In genomic region chr3:86759383-86759782, GRCm38 (mm10) we compare ENCODE assay signal across 16 mouse cellular contexts.
A peak's percentile ranks its signal among the peaks of the same experiment; 100 is the strongest.
DNase-seq lines count a peak whose midpoint lies in the region; TF ChIP-seq lines count a peak whose summit lies in the region.
"Had no signal": no experiment of that assay in that cellular context is flagged by ENCODE, and none has a peak within 500 bp of the region (broad histone marks: within the 10 kb centered on the region; RNA-seq: fewer than 3 reads in every experiment).

No protein-coding gene starts in this region.

- no peak overlapping the region for H3K9ac ChIP-seq in CH12.LX (ENCODE audit: insufficient read depth, low read depth)
- H3K9ac ChIP-seq: forebrain, postnatal 0 days; heart, embryonic 12.5 days had no signal

- no peak for TF ChIP-seq POLR2A in CH12.LX (IDR thresholded peaks at IDR 0.05; ENCODE audit: low read depth, low read length)
- TF ChIP-seq POLR2A in myocyte (IDR thresholded peaks at IDR 0.05; ENCODE audit: insufficient read length, low read depth): no peak

- no peak for TF ChIP-seq RAD21 in CH12.LX (IDR thresholded peaks at IDR 0.05; ENCODE audit: low read depth, low read length)

- H3K36me3 ChIP-seq in CH12.LX (replicated peaks in 1 of 2; ENCODE audit: control insufficient read depth in 1 of 2, insufficient read depth in 1 of 2, low read length in 1 of 2): no peaks in the 10 kb centered on the region
- peaks cover 3% of the 10 kb centered on the region; the same call in 1 of the 2 replicates for H3K36me3 ChIP-seq in limb, embryonic 10.5 days
- H3K36me3 ChIP-seq in myocyte (ENCODE audit: control insufficient read depth, insufficient read depth): no peaks in the 10 kb centered on the region
- H3K36me3 ChIP-seq: heart, embryonic 12.5 days had no signal

- no peaks in the 10 kb centered on the region for H3K79me2 ChIP-seq in CH12.LX (replicated peaks; ENCODE audit: control insufficient read depth, extremely low read depth, insufficient read depth, poor library complexity, severe bottlenecking)
- H3K79me2 ChIP-seq in myocyte (ENCODE audit: control insufficient read depth, insufficient read depth): no peaks in the 10 kb centered on the region

- H3K4me1 ChIP-seq in CH12.LX (ENCODE audit: control insufficient read depth in 1 of 2, insufficient read depth in 2 of 2): 0 out of 4 replicates have a peak, but pooled peaks cover 2 to 4% of the 10 kb centered on the region in 2 experiments
- H3K4me1 ChIP-seq in limb, embryonic 10.5 days: peaks cover 75% of the 10 kb centered on the region

- H3ac ChIP-seq in myocyte (ENCODE audit: control insufficient read depth, insufficient read length): no peak overlapping the region

- no peaks in the 10 kb centered on the region for H3K27me3 ChIP-seq in CH12.LX (replicated peaks)
- H3K27me3 ChIP-seq in limb, embryonic 10.5 days (ENCODE audit: low read depth, poor library complexity, severe bottlenecking): no peaks in the 10 kb centered on the region
- no peaks in the 10 kb centered on the region for H3K27me3 ChIP-seq in myocyte (ENCODE audit: control insufficient read depth, insufficient read depth, insufficient read length)
- H3K27me3 ChIP-seq: heart, embryonic 12.5 days; megakaryocyte, embryonic 14.5 days had no signal

- no peak overlapping the region for H3K27ac ChIP-seq in CH12.LX (ENCODE audit: insufficient read depth, low read depth)
- peak overlapping the region; percentile 84; the same call in 1 of the 2 replicates for H3K27ac ChIP-seq in limb, embryonic 10.5 days
- H3K27ac ChIP-seq: kidney, postnatal 0 days had no signal

- TF ChIP-seq CTCF in CH12.LX (conservative IDR thresholded peaks at IDR 0.05 in 1 of 2, IDR thresholded peaks at IDR 0.05 in 1 of 2; ENCODE audit: low read depth in 2 of 2, low read length in 2 of 2): no peak

- TF ChIP-seq EP300 in CH12.LX (IDR thresholded peaks at IDR 0.05; ENCODE audit: low read length): no peak

- DNase-seq in CH12.LX (ENCODE audit: extremely low read depth) (no peak), NIH3T3 (ENCODE audit: low read depth) (peak; percentile 40)
- DNase-seq in limb, embryonic 10.5 days (ENCODE audit: low spot score): no peak
- no peak for DNase-seq in right cerebral cortex, postnatal 14 days
- no peak for DNase-seq in adrenal gland, postnatal 4 days (ENCODE audit: low spot score in 2 of 2)
- no peak for DNase-seq in testis, postnatal 10 days (ENCODE audit: low spot score)
- DNase-seq: cerebellum, adult 11-12 months; forebrain, postnatal 0 days; gastrocnemius, postnatal 36 days; lung, adult 18-20 months; right cerebral cortex, postnatal 25 days; thymus, adult 2 months had no signal

- H3K4me2 ChIP-seq in CH12.LX (ENCODE audit: insufficient read depth, low read depth, poor library complexity, severe bottlenecking) (peak overlapping the region; percentile 50; the same call in 1 of the 2 replicates), myocyte (ENCODE audit: low read depth) (peak overlapping the region; percentile 44)

- peaks cover 2% of the 10 kb centered on the region for H3K9me3 ChIP-seq in CH12.LX (replicated peaks; ENCODE audit: low read length)
- no peaks in the 10 kb centered on the region for H3K9me3 ChIP-seq in limb, embryonic 10.5 days (replicated peaks)
- H3K9me3 ChIP-seq: heart, embryonic 12.5 days had no signal

- no peak overlapping the region for H3K4me3 ChIP-seq in CH12.LX (replicated peaks in 1 of 3; ENCODE audit: low read depth in 2 of 3, low read length in 2 of 3, poor library complexity in 1 of 3)
- H3K4me3 ChIP-seq in limb, embryonic 10.5 days: no peak overlapping the region
- no peak overlapping the region for H3K4me3 ChIP-seq in myocyte

- 80% methylated on average over 1 of the region's 1 CpGs for WGBS in limb, embryonic 10.5 days

- in situ Hi-C loops in CH12.LX (cut with MboI; ENCODE audit: low pct_ligation_motif_present, low pct_unique_long_range_greater_than_20kb, low sequenced_read_pairs): loop anchor here (25.0 kb wide), 1 partner anchor 397 kb away; no protein-coding TSS in a partner anchor

- dilution Hi-C loops in CH12.LX (cut with MboI; ENCODE audit: extremely low pct_ligation_motif_present, extremely low pct_unique_long_range_greater_than_20kb, low sequenced_read_pairs): no loop called here

TF ChIP-seq in CH12.LX, 34 proteins besides CTCF, POLR2A, EP300 and RAD21:
- TF ChIP-seq SIN3A (IDR thresholded peaks at IDR 0.05; ENCODE audit: low read length): no peak
- TF ChIP-seq USF1 (IDR thresholded peaks at IDR 0.05; ENCODE audit: low read depth, low read length): no peak
- TF ChIP-seq MAZ (IDR thresholded peaks at IDR 0.05; ENCODE audit: low read depth, low read length): no peak
- no peak for TF ChIP-seq E2F4 (IDR thresholded peaks at IDR 0.05; ENCODE audit: insufficient replicate concordance, low read depth, low read length)
- TF ChIP-seq ELF1 (IDR thresholded peaks at IDR 0.05; ENCODE audit: low read depth, low read length): no peak
- no peak for TF ChIP-seq USF2 (conservative IDR thresholded peaks at IDR 0.05; ENCODE audit: low read depth, low read length)
- TF ChIP-seq TBP (conservative IDR thresholded peaks at IDR 0.05; ENCODE audit: low read depth, low read length): no peak
- no peak for TF ChIP-seq JUND (conservative IDR thresholded peaks at IDR 0.05; ENCODE audit: low read depth, low read length)

TF ChIP-seq in myocyte, 11 proteins besides CTCF, POLR2A, EP300 and RAD21:
- no peak for TF ChIP-seq TCF3 (IDR thresholded peaks at IDR 0.05; ENCODE audit: insufficient read length, low read depth)
- TF ChIP-seq MYOD1 (IDR thresholded peaks at IDR 0.05; ENCODE audit: control insufficient read depth in 1 of 3, insufficient read length in 2 of 3, low read depth in 2 of 3): no peak
- no peak for TF ChIP-seq POLR2AphosphoS2 (IDR thresholded peaks at IDR 0.05; ENCODE audit: insufficient read length, low read depth)
- TF ChIP-seq SRF (IDR thresholded peaks at IDR 0.05; ENCODE audit: control insufficient read depth, insufficient read length, low read depth): no peak
- TF ChIP-seq MYOG (IDR thresholded peaks at IDR 0.05; ENCODE audit: control insufficient read depth in 1 of 3, insufficient read depth in 1 of 3, insufficient read length in 2 of 3, low read depth in 2 of 3): no peak
- no peak for TF ChIP-seq REST (IDR thresholded peaks at IDR 0.05; ENCODE audit: insufficient read depth, insufficient read length)
- TF ChIP-seq MAX (IDR thresholded peaks at IDR 0.05; ENCODE audit: low read depth): no peak
- TF ChIP-seq E2F4 (IDR thresholded peaks at IDR 0.05; ENCODE audit: insufficient read depth): no peak
- no peak for TF ChIP-seq CEBPB (IDR thresholded peaks at IDR 0.05; ENCODE audit: insufficient read depth, poor library complexity, severe bottlenecking)
TF ChIP-seq in myocyte: peak in this region for 0.
